Mouse (Mus musculus) ES-E14 (cell line): ENCODE measurements around the gene Rnf43.

Source experiments
- CHD2 ChIP-seq: IDR thresholded peaks from 2 replicates; pipeline ENCODE4 v1.6.1; 2014; ENCODE audit warnings: mild to moderate bottlenecking, low read depth, low read length, inconsistent platforms
- ZC3H11A ChIP-seq: IDR thresholded peaks from 2 replicates; pipeline ENCODE4 v1.6.1; 2012; ENCODE audit warnings: low read depth, mild to moderate bottlenecking, inconsistent platforms, low read length, borderline replicate concordance

- TF ChIP-seq ZC3H11A (no peak), CHD2 (no peak)
Measured at GRCm38 (mm10) chr11:87707570-87707969, 45.0 kb downstream of the Rnf43 start.
